Mouse (Mus musculus): ENCODE measurements around the gene C530008M17Rik. TPM values are rescaled to one million over a fixed set of nuclear protein-coding genes. Genes with fewer than 3 reads are reported as not detected.

The C530008M17Rik gene
- polyA plus RNA-seq, 1 experiment = 26.5 TPM

GRCm38 (mm10) chr5:76681895-76682656 lies 25.8 kb downstream of the C530008M17Rik start:
- TF ChIP-seq POLR2A (IDR thresholded peaks at IDR 0.05; ENCODE audit: extremely low read depth, insufficient read depth, low read length) (no peak), CTCF (IDR thresholded peaks at IDR 0.05; ENCODE audit: extremely low read depth, insufficient read depth, low read length) (no peak)
- H3K4me3 ChIP-seq (ENCODE audit: insufficient read depth, low read length) = no peak overlapping the region

DNA sequence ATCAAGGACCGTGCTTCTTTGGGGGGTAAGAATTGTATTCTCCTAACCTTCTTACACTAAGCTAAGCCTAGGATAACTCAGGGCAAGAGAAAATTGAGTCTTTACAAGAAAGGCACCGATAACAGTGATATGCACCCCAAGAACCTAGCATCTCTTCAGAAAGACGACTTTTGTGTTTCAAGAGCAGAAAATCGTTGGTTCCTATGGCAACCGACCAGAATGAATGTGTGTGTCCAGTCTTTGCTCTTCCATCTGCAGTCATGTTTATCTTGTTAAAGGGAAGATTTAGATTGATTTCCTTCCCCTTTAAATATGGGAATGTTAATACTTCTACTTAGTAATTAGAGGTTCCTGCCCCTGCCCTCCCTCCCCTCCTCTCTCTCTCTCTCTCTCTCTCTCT lies 27.1 kb downstream of the C530008M17Rik start:
- TF ChIP-seq POLR2A (IDR thresholded peaks at IDR 0.05; ENCODE audit: extremely low read depth, insufficient read depth, low read length) = no peak
- no peak for TF ChIP-seq CTCF (IDR thresholded peaks at IDR 0.05; ENCODE audit: extremely low read depth, insufficient read depth, low read length)
- H3K27ac ChIP-seq (ENCODE audit: insufficient read depth, low read length) = no peak overlapping the region
- H3K4me1 ChIP-seq (ENCODE audit: control insufficient read depth, insufficient read depth, low read length) = peaks cover 7% of the 10 kb centered on the region
- H3K4me3 ChIP-seq (ENCODE audit: insufficient read depth, low read length) = no peak overlapping the region

More at GRCm38 (mm10) chr5:76681895-76682656, 25.8 kb downstream of the C530008M17Rik start:
- H3K27ac ChIP-seq (ENCODE audit: insufficient read depth, low read length) = no peak overlapping the region
- H3K4me1 ChIP-seq (ENCODE audit: control insufficient read depth, insufficient read depth, low read length) = peaks cover 7% of the 10 kb centered on the region

GRCm38 (mm10) chr5:76684658-76685605 lies 28.6 kb downstream of the C530008M17Rik start:
- TF ChIP-seq POLR2A (IDR thresholded peaks at IDR 0.05; ENCODE audit: extremely low read depth, insufficient read depth, low read length) (no peak), CTCF (IDR thresholded peaks at IDR 0.05; ENCODE audit: extremely low read depth, insufficient read depth, low read length) (no peak)
- Histone ChIP-seq H3K27ac (ENCODE audit: insufficient read depth, low read length) (no peak overlapping the region), H3K4me1 (ENCODE audit: control insufficient read depth, insufficient read depth, low read length) (peaks cover 7% of the 10 kb centered on the region), H3K4me3 (ENCODE audit: insufficient read depth, low read length) (no peak overlapping the region)

DNA sequence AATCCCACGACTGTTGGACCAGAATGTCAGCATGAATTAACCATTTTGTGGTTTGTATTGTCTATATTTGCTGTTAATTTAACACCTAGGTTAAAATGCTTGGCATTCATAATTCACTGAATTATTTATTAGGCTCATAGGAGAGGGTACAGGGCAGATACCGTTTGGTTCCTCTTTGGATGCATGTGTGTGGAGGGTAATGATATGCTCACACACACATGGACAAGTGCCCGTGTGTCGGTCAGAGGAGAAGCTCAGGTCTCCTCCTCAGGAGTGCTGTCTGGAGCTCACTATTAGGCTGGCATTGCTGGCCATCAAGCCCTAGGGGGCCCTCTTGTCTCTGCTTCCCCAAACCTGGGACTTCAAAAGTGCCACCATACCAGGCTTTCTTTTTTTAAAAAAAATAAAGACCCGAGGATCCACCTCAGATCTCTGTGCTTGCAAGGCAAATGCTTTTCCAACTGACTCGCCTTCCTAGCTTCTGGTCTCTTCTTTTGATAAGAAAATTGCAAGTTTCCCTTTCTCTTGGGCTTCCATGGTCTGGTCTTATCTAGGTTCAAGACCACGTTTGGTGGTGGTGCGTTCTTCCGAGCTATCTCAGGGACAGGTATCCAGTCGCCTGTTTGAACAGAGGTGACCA lies 31.8 kb downstream of the C530008M17Rik start:
- Histone ChIP-seq H3K27ac (ENCODE audit: insufficient read depth, low read length) (no peak overlapping the region), H3K4me3 (ENCODE audit: insufficient read depth, low read length) (no peak overlapping the region), H3K4me1 (ENCODE audit: control insufficient read depth, insufficient read depth, low read length) (peaks cover 5% of the 10 kb centered on the region; the same call in 1 of the 2 replicates)
- TF ChIP-seq POLR2A (IDR thresholded peaks at IDR 0.05; ENCODE audit: extremely low read depth, insufficient read depth, low read length) = no peak
- TF ChIP-seq CTCF (IDR thresholded peaks at IDR 0.05; ENCODE audit: extremely low read depth, insufficient read depth, low read length) = no peak

GRCm38 (mm10) chr5:76688643-76689042 lies 32.3 kb downstream of the C530008M17Rik start:
- Histone ChIP-seq H3K4me3 (ENCODE audit: insufficient read depth, low read length) (no peak overlapping the region), H3K27ac (ENCODE audit: insufficient read depth, low read length) (no peak overlapping the region)
- no peak for TF ChIP-seq POLR2A (IDR thresholded peaks at IDR 0.05; ENCODE audit: extremely low read depth, insufficient read depth, low read length)
- no peak for TF ChIP-seq CTCF (IDR thresholded peaks at IDR 0.05; ENCODE audit: extremely low read depth, insufficient read depth, low read length)

GRCm38 (mm10) chr5:76690177-76690593 lies 33.9 kb downstream of the C530008M17Rik start:
- Histone ChIP-seq H3K4me3 (ENCODE audit: insufficient read depth, low read length) (no peak overlapping the region), H3K27ac (ENCODE audit: insufficient read depth, low read length) (no peak overlapping the region), H3K4me1 (ENCODE audit: control insufficient read depth, insufficient read depth, low read length) (peaks cover 1% of the 10 kb centered on the region; the same call in 1 of the 2 replicates)
- no peak for TF ChIP-seq POLR2A (IDR thresholded peaks at IDR 0.05; ENCODE audit: extremely low read depth, insufficient read depth, low read length)
- TF ChIP-seq CTCF (IDR thresholded peaks at IDR 0.05; ENCODE audit: extremely low read depth, insufficient read depth, low read length) = no peak

More at GRCm38 (mm10) chr5:76688643-76689042, 32.3 kb downstream of the C530008M17Rik start:
- peaks cover 1% of the 10 kb centered on the region; the same call in 1 of the 2 replicates for H3K4me1 ChIP-seq (ENCODE audit: control insufficient read depth, insufficient read depth, low read length)

- Histone ChIP-seq H3K4me3 (ENCODE audit: insufficient read depth, low read length) (no peak overlapping the region), H3K27ac (ENCODE audit: insufficient read depth, low read length) (no peak overlapping the region), H3K4me1 (ENCODE audit: control insufficient read depth, insufficient read depth, low read length) (peaks cover 1% of the 10 kb centered on the region; the same call in 1 of the 2 replicates)
- TF ChIP-seq POLR2A (IDR thresholded peaks at IDR 0.05; ENCODE audit: extremely low read depth, insufficient read depth, low read length) (no peak), CTCF (IDR thresholded peaks at IDR 0.05; ENCODE audit: extremely low read depth, insufficient read depth, low read length) (no peak)
Measured at GRCm38 (mm10) chr5:76691251-76691650, 34.9 kb downstream of the C530008M17Rik start.

GRCm38 (mm10) chr5:76691706-76692424 lies 35.6 kb downstream of the C530008M17Rik start:
- Histone ChIP-seq H3K27ac (ENCODE audit: insufficient read depth, low read length) (no peak overlapping the region), H3K4me1 (ENCODE audit: control insufficient read depth, insufficient read depth, low read length) (peaks cover 1% of the 10 kb centered on the region; the same call in 1 of the 2 replicates), H3K4me3 (ENCODE audit: insufficient read depth, low read length) (no peak overlapping the region)
- TF ChIP-seq POLR2A (IDR thresholded peaks at IDR 0.05; ENCODE audit: extremely low read depth, insufficient read depth, low read length) (no peak), CTCF (IDR thresholded peaks at IDR 0.05; ENCODE audit: extremely low read depth, insufficient read depth, low read length) (no peak)

All from cortical plate, adult 2 months (tissue).